Mouse (Mus musculus) liver, embryonic 12.5 days (tissue): Measurements from ENCODE around the gene Glb1l3. TPM values are rescaled to one million over a fixed set of nuclear protein-coding genes. Genes with fewer than 3 reads are reported as not detected.
"Not testable (repeated sequence)": the region's sequence is repeated elsewhere in the genome, so short reads cannot be mapped to it uniquely, and the experiment has no call there.

Experiments used
- ATAC-seq: fragments of 200-750 bp; cut with Nextera tagmentation; 2 replicates; pipeline ENCODE4 v1.8.0; 2017; ENCODE audit warnings: moderate number of reproducible peaks, mild to moderate bottlenecking, moderate library complexity
- H3K27ac ChIP-seq: fragments of 300-500 bp; sonication (generic); 2 replicates; pipeline ENCODE4 v1.5.1; 2016; ENCODE audit warnings: mild to moderate bottlenecking
- H3K27me3 ChIP-seq: fragments of 300-500 bp; sonication (generic); replicated peaks from 2 replicates; pipeline ENCODE4 v1.6.1; 2016; ENCODE audit warnings: mild to moderate bottlenecking, moderate library complexity
- H3K36me3 ChIP-seq: fragments of 300-500 bp; sonication (generic); 2 replicates; pipeline ENCODE4 v1.6.1; 2016; ENCODE audit warnings: mild to moderate bottlenecking, moderate library complexity
- H3K4me1 ChIP-seq: fragments of 300-500 bp; sonication (generic); 2 replicates; pipeline ENCODE4 v1.6.1; 2016
- H3K4me2 ChIP-seq: fragments of 300-500 bp; sonication (generic); 2 replicates; pipeline ENCODE4 v1.6.1; 2016; ENCODE audit warnings: mild to moderate bottlenecking, moderate library complexity
- H3K4me3 ChIP-seq: fragments of 300-500 bp; sonication (generic); 2 replicates; pipeline ENCODE4 v1.5.1; 2016; ENCODE audit warnings: mild to moderate bottlenecking, moderate library complexity
- H3K9ac ChIP-seq: fragments of 300-500 bp; sonication (generic); 2 replicates; pipeline ENCODE4 v1.6.1; 2016; ENCODE audit warnings: mild to moderate bottlenecking, moderate library complexity
- H3K9me3 ChIP-seq: fragments of 300-500 bp; sonication (generic); replicated peaks from 2 replicates; pipeline ENCODE4 v1.6.1; 2016; ENCODE audit warnings: mild to moderate bottlenecking, moderate library complexity
- WGBS: fragments of 180-500 bp; shearing (Covaris S2); methylation state at CpG from one replicate; pipeline ENCODE4 v1.1.7; 2016; ENCODE audit not compliant: insufficient replicate concordance; 5-methylcytosine and 5-hydroxymethylcytosine counted together
- polyA plus RNA-seq: library from polyadenylated mRNA; unstranded; fragments of >200 nt; fragmentation: Nextera tagmentation; extraction: Ambion mirVana; gene quantifications from 2 replicates; pipeline ENCODE4 v1.2.1, GENCODE M21; 2016

Gene Glb1l3
- polyA plus RNA-seq = not detected in 2 replicates

GRCm38 (mm10) chr9:26860751-26861150 is at the start of gene Glb1l3:
Glb1l3 (minus strand) TSS chr9:26860890.
- H3K4me1 ChIP-seq = no peaks in the 10 kb centered on the region
- H3K4me2 ChIP-seq = no peak within 1 kb of the TSS
- H3K27me3 ChIP-seq = no peaks in the 10 kb centered on the region
- no peak within 1 kb of the TSS for H3K4me3 ChIP-seq
- no peaks in the 10 kb centered on the region for H3K9me3 ChIP-seq
- no peak for ATAC-seq
- no peak within 1 kb of the TSS for H3K27ac ChIP-seq
- 44% methylated on average over 5 of the region's 5 CpGs for WGBS
- H3K9ac ChIP-seq = no peak within 1 kb of the TSS
- H3K36me3 ChIP-seq = no peaks in the 10 kb centered on the region

- ATAC-seq, H3K4me3 ChIP-seq, H3K9me3 ChIP-seq: not testable (repeated sequence)
Observed at GRCm38 (mm10) chr9:26869856-26870255, 9.2 kb upstream of the Glb1l3 start.

DNA sequence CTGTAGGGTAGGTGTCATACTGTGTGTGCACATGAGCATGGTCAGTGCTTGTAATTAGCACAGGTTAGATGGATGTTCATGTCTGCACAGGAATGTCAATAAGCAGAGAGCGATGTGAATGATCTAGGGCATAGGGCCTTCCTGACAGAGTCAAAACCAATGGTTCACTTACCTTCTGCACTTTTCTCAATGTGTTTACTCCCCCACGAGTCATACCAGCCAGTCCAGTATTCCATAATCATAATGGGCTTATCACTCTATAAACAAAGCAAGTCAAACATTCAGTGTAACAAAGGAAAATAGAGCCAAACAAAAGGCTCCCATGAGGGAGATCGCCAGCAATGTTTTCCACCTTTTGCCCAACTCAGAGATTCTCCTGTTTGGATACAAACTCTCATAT is 29.6 kb downstream of the Glb1l3 start:
- Histone ChIP-seq H3K27me3 (no peaks in the 10 kb centered on the region), H3K9me3 (no peaks in the 10 kb centered on the region), H3K9ac (no peak overlapping the region), H3K4me3 (no peak overlapping the region), H3K4me1 (no peaks in the 10 kb centered on the region), H3K4me2 (no peak overlapping the region), H3K27ac (no peak overlapping the region), H3K36me3 (no peaks in the 10 kb centered on the region)
- WGBS = 62% methylated on average over 3 of the region's 3 CpGs
- ATAC-seq = no peak

More at GRCm38 (mm10) chr9:26869856-26870255, 9.2 kb upstream of the Glb1l3 start:
- 61% methylated on average over 7 of the region's 7 CpGs for WGBS
- not testable (repeated sequence) for H3K4me2 ChIP-seq, H3K36me3 ChIP-seq, H3K27ac ChIP-seq, H3K27me3 ChIP-seq, H3K4me1 ChIP-seq, H3K9ac ChIP-seq

DNA sequence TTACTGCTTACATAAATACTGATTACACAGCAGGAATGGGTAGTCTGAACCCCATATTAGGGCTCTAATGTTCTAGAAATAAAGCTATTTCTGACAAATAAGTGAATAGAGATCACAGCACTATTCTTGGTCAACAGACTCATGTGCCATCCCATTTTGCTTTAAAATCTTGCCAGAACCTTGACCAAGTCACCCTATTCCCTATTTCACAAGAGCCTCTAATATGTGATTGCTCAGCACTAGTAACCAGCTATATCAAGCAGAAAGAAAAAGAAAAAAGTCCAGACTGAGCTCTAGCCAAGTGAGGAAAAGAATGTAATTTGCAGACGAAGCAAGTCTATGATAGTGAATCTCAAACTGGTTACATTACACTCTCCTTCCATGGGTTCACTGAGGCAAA is 40.7 kb downstream of the Glb1l3 start:
- no peaks in the 10 kb centered on the region for H3K27me3 ChIP-seq
- no peak for ATAC-seq
- H3K9me3 ChIP-seq = no peaks in the 10 kb centered on the region
- 58% methylated on average over 1 of the region's 1 CpGs for WGBS
- no peak overlapping the region for H3K27ac ChIP-seq
- no peaks in the 10 kb centered on the region for H3K36me3 ChIP-seq
- H3K9ac ChIP-seq = no peak overlapping the region
- no peak overlapping the region for H3K4me2 ChIP-seq
- H3K4me1 ChIP-seq = no peaks in the 10 kb centered on the region
- no peak overlapping the region for H3K4me3 ChIP-seq

DNA sequence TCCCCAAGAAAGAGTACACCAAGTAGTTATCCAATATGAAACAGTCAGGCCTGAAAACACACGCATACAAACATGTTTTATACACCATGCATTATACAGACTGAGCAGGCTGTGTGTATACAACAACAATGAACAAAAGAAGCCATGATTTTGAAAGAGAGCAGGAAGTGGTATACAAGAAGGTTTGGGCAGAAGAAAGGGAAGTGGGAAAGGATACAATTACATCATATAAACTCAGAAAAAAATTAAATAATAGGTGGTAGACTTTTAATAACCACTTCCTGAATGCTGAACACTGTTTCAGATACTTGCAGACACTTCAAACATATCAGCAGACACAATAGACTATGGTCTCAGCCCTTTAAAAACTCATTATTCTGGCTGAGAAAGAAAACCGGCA is 52.0 kb downstream of the Glb1l3 start:
- no peak for ATAC-seq

GRCm38 (mm10) chr9:26805935-26806666 is 54.6 kb downstream of the Glb1l3 start, which contains the start of gene Glb1l2:
Glb1l2 (minus strand) TSS chr9:26806468.
- no peaks in the 10 kb centered on the region for H3K36me3 ChIP-seq
- H3K9me3 ChIP-seq = no peaks in the 10 kb centered on the region
- H3K4me1 ChIP-seq = peaks cover 9% of the 10 kb centered on the region; the same call in 1 of the 2 replicates
- no peak within 1 kb of the TSS for H3K27ac ChIP-seq
- peak within 1 kb of the TSS; percentile 64 for H3K4me2 ChIP-seq
- H3K27me3 ChIP-seq = peaks cover 3% of the 10 kb centered on the region; the same call in 1 of the 2 replicates
- peak; percentile 99 for ATAC-seq
- WGBS = 3% methylated on average over 33 of the region's 33 CpGs
- H3K9ac ChIP-seq = no peak within 1 kb of the TSS; the same call in 1 of the 2 replicates
- peak within 1 kb of the TSS; percentile 29 for H3K4me3 ChIP-seq

More for the DNA sequence above, 52.0 kb downstream of the Glb1l3 start:
- Histone ChIP-seq H3K4me3 (no peak overlapping the region), H3K9ac (no peak overlapping the region), H3K9me3 (no peaks in the 10 kb centered on the region), H3K27me3 (peaks cover 3% of the 10 kb centered on the region; the same call in 1 of the 2 replicates), H3K27ac (no peak overlapping the region), H3K4me2 (no peak overlapping the region), H3K36me3 (no peaks in the 10 kb centered on the region), H3K4me1 (peaks cover 9% of the 10 kb centered on the region; the same call in 1 of the 2 replicates)
- 69% methylated on average over 2 of the region's 2 CpGs for WGBS

- Histone ChIP-seq H3K4me3 (no peak overlapping the region), H3K9ac (no peak overlapping the region), H3K27ac (no peak overlapping the region), H3K36me3 (no peaks in the 10 kb centered on the region), H3K9me3 (no peaks in the 10 kb centered on the region), H3K27me3 (peaks cover 3% of the 10 kb centered on the region; the same call in 1 of the 2 replicates), H3K4me2 (no peak overlapping the region), H3K4me1 (peaks cover 9% of the 10 kb centered on the region; the same call in 1 of the 2 replicates)
- no peak for ATAC-seq
Observed at GRCm38 (mm10) chr9:26804321-26804720, 56.4 kb downstream of the Glb1l3 start.

- Histone ChIP-seq H3K36me3 (no peaks in the 10 kb centered on the region), H3K9me3 (no peaks in the 10 kb centered on the region), H3K9ac (no peak overlapping the region), H3K4me1 (no peaks in the 10 kb centered on the region), H3K4me2 (no peak overlapping the region), H3K4me3 (no peak overlapping the region), H3K27ac (no peak overlapping the region), H3K27me3 (peaks cover 3% of the 10 kb centered on the region; the same call in 1 of the 2 replicates)
- 76% methylated on average over 2 of the region's 2 CpGs for WGBS
- no peak for ATAC-seq
Observed at GRCm38 (mm10) chr9:26800357-26800756, 60.3 kb downstream of the Glb1l3 start.

- ATAC-seq = no peak
- H3K9me3 ChIP-seq = no peaks in the 10 kb centered on the region
- H3K4me3 ChIP-seq = no peak overlapping the region
- no peak overlapping the region for H3K9ac ChIP-seq
- WGBS = 38% methylated on average over 1 of the region's 1 CpGs
- no peaks in the 10 kb centered on the region for H3K36me3 ChIP-seq
- no peak overlapping the region for H3K27ac ChIP-seq
- H3K4me1 ChIP-seq = no peaks in the 10 kb centered on the region
- no peak overlapping the region for H3K4me2 ChIP-seq
- H3K27me3 ChIP-seq = no peaks in the 10 kb centered on the region
Observed at GRCm38 (mm10) chr9:26798731-26799130, 62.0 kb downstream of the Glb1l3 start.

DNA sequence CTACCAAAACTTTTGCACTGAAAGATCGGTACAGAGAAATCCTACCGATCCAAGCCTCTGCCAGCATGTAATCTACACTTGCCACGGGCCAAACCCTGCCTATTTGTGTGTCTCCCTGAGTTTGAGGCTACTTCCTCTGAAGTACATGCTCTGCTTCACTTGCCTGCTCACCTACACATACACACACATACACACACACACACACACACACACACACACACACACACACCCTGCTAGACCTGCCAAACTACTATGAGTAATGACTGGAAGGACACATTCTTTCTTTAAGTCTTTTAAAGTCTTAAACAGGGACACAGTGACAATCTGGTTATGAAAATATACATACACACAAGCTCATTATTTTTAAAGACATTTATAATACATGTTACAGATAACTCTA is 62.5 kb downstream of the Glb1l3 start:
- no peaks in the 10 kb centered on the region for H3K27me3 ChIP-seq
- H3K27ac ChIP-seq = no peak overlapping the region
- no peak for ATAC-seq
- no peaks in the 10 kb centered on the region for H3K9me3 ChIP-seq
- H3K9ac ChIP-seq = no peak overlapping the region
- no peaks in the 10 kb centered on the region for H3K36me3 ChIP-seq
- no peak overlapping the region for H3K4me3 ChIP-seq
- no peak overlapping the region for H3K4me2 ChIP-seq
- no peaks in the 10 kb centered on the region for H3K4me1 ChIP-seq
- 79% methylated on average over 3 of the region's 3 CpGs for WGBS

GRCm38 (mm10) chr9:26792829-26793228 is 67.9 kb downstream of the Glb1l3 start:
- no peaks in the 10 kb centered on the region for H3K36me3 ChIP-seq
- no peak overlapping the region for H3K27ac ChIP-seq
- no peaks in the 10 kb centered on the region for H3K27me3 ChIP-seq
- no peak overlapping the region for H3K4me2 ChIP-seq
- no peak for ATAC-seq
- 47% methylated on average over 3 of the region's 3 CpGs for WGBS
- no peak overlapping the region for H3K4me3 ChIP-seq
- no peaks in the 10 kb centered on the region for H3K9me3 ChIP-seq
- H3K9ac ChIP-seq = no peak overlapping the region
- H3K4me1 ChIP-seq = no peaks in the 10 kb centered on the region

- WGBS = 30% methylated on average over 7 of the region's 7 CpGs
- Histone ChIP-seq H3K27me3 (no peaks in the 10 kb centered on the region), H3K9ac (no peak overlapping the region), H3K4me2 (peak overlapping the region; percentile 10; the same call in 1 of the 2 replicates), H3K9me3 (no peaks in the 10 kb centered on the region), H3K4me1 (no peaks in the 10 kb centered on the region), H3K36me3 (no peaks in the 10 kb centered on the region), H3K4me3 (no peak overlapping the region), H3K27ac (no peak overlapping the region)
- peak; percentile 62; the same call in 1 of the 2 replicates for ATAC-seq
Observed at GRCm38 (mm10) chr9:26783414-26783975, 77.2 kb downstream of the Glb1l3 start.
